Mouse (Mus musculus) MEL (cell line): Measurements from ENCODE around the gene Lrrk2. TPM values are rescaled to one million over a fixed set of nuclear protein-coding genes. Genes with fewer than 3 reads are reported as not detected.

ENCODE experiments used
- DNase-seq: peaks from one replicate; pipeline ENCODE4 v3.0.0; 2011; ENCODE audit warnings: low read depth, low spot score
- H3K27ac ChIP-seq: 2 replicates; pipeline ENCODE4 v1.5.1; 2012; ENCODE audit warnings: low read depth, mild to moderate bottlenecking, control low read depth, low read length, moderate library complexity; ENCODE audit not compliant: control insufficient read depth
- H3K27me3 ChIP-seq, 2 experiments: fragments of 150-350 bp in 1 of 2; sonication (generic) in 1 of 2; 2 replicates each; pipeline ENCODE4 v1.6.1; 2012; ENCODE audit warnings: low read length in 2 of 2, mild to moderate bottlenecking in 2 of 2, improper control_type of control experiment in 1 of 2, moderate library complexity in 1 of 2; ENCODE audit not compliant: insufficient read depth in 2 of 2, control insufficient read depth in 1 of 2
- H3K36me3 ChIP-seq, 2 experiments: 2 replicates each; pipeline ENCODE4 v1.6.1; 2012 to 2014; ENCODE audit warnings: low read length in 2 of 2, improper control_type of control experiment in 1 of 2, inconsistent platforms in 1 of 2, mild to moderate bottlenecking in 1 of 2; ENCODE audit not compliant: insufficient read depth in 2 of 2, control insufficient read depth in 1 of 2
- H3K4me1 ChIP-seq, 2 experiments: fragments of 150-350 bp in 1 of 2; sonication (generic) in 1 of 2; 2 replicates each; pipeline ENCODE4 v1.6.1; 2012; ENCODE audit warnings: low read length in 2 of 2, improper control_type of control experiment in 1 of 2, mild to moderate bottlenecking in 1 of 2; ENCODE audit not compliant: insufficient read depth in 2 of 2, control insufficient read depth in 1 of 2
- H3K4me3 ChIP-seq, 2 experiments: fragments of 150-350 bp in 1 of 2; sonication (generic) in 1 of 2; 2 replicates each; pipeline ENCODE4 v1.5.1; 2012; ENCODE audit warnings: low read depth in 2 of 2, low read length in 2 of 2, mild to moderate bottlenecking in 2 of 2, moderate library complexity in 2 of 2, control low read depth in 1 of 2, improper control_type of control experiment in 1 of 2; ENCODE audit not compliant: control insufficient read depth in 1 of 2, insufficient read depth in 1 of 2
- H3K79me2 ChIP-seq: 2 replicates; pipeline ENCODE4 v1.6.1; 2012; ENCODE audit warnings: mild to moderate bottlenecking, low read length, moderate library complexity; ENCODE audit not compliant: control insufficient read depth, poor library complexity, insufficient read depth
- H3K9ac ChIP-seq: 2 replicates; pipeline ENCODE4 v1.6.1; 2012; ENCODE audit warnings: low read depth, mild to moderate bottlenecking, control low read depth, low read length, moderate library complexity; ENCODE audit not compliant: control insufficient read depth, poor library complexity, severe bottlenecking
- H3K9me3 ChIP-seq: fragments of 150-350 bp; sonication (generic); replicated peaks from 2 replicates; pipeline ENCODE4 v1.6.1; 2012; ENCODE audit warnings: mild to moderate bottlenecking, low read length, improper control_type of control experiment, moderate library complexity; ENCODE audit not compliant: insufficient read depth
- BHLHE40 ChIP-seq: IDR thresholded peaks from 2 replicates; pipeline ENCODE4 v1.6.1; 2012; ENCODE audit warnings: low read depth, mild to moderate bottlenecking, inconsistent platforms, low read length, improper control_type of control experiment, borderline replicate concordance
- CHD2 ChIP-seq: IDR thresholded peaks from 2 replicates; pipeline ENCODE4 v1.6.1; 2011; ENCODE audit warnings: low read length, improper control_type of control experiment
- E2F4 ChIP-seq: IDR thresholded peaks from 2 replicates; pipeline ENCODE4 v1.6.1; 2011; ENCODE audit warnings: low read depth, low read length, improper control_type of control experiment, borderline replicate concordance
- ELF1 ChIP-seq: IDR thresholded peaks from 2 replicates; pipeline ENCODE4 v1.6.1; 2014; ENCODE audit warnings: low read depth, mild to moderate bottlenecking, inconsistent platforms, low read length, improper control_type of control experiment, moderate library complexity
- EP300 ChIP-seq, 2 experiments: IDR thresholded peaks; 2 replicates each; pipeline ENCODE4 v1.6.1; 2011; ENCODE audit warnings: improper control_type of control experiment in 2 of 2, low read length in 2 of 2, low read depth in 1 of 2, mild to moderate bottlenecking in 1 of 2
- ETS1 ChIP-seq: IDR thresholded peaks from 2 replicates; pipeline ENCODE4 v1.6.1; 2012; ENCODE audit warnings: low read depth, mild to moderate bottlenecking, inconsistent platforms, low read length, improper control_type of control experiment, moderate library complexity
- GATA1 ChIP-seq: IDR thresholded peaks from 2 replicates; pipeline ENCODE4 v1.6.1; 2011; ENCODE audit warnings: low read depth, low read length, improper control_type of control experiment
- MAFK ChIP-seq: IDR thresholded peaks from 2 replicates; pipeline ENCODE4 v1.6.1; 2011; ENCODE audit warnings: low read depth, mild to moderate bottlenecking, low read length, improper control_type of control experiment, borderline replicate concordance
- MXI1 ChIP-seq: IDR thresholded peaks from 2 replicates; pipeline ENCODE4 v1.6.1; 2011; ENCODE audit warnings: mild to moderate bottlenecking, low read depth, low read length, improper control_type of control experiment
- MYB ChIP-seq: IDR thresholded peaks from 2 replicates; pipeline ENCODE4 v1.6.1; 2011; ENCODE audit warnings: mild to moderate bottlenecking, low read depth, low read length, improper control_type of control experiment
- MYC ChIP-seq: IDR thresholded peaks from 2 replicates; pipeline ENCODE4 v1.6.1; 2011; ENCODE audit warnings: low read depth, mild to moderate bottlenecking, low read length, improper control_type of control experiment, moderate library complexity
- RAD21 ChIP-seq: IDR thresholded peaks from 2 replicates; pipeline ENCODE4 v1.6.1; 2011; ENCODE audit warnings: mild to moderate bottlenecking, low read depth, low read length, improper control_type of control experiment
- RCOR1 ChIP-seq: IDR thresholded peaks from 2 replicates; pipeline ENCODE4 v1.6.1; 2012; ENCODE audit warnings: low read depth, mild to moderate bottlenecking, inconsistent platforms, low read length, improper control_type of control experiment
- TAL1 ChIP-seq: IDR thresholded peaks from 2 replicates; pipeline ENCODE4 v1.6.1; 2012; ENCODE audit warnings: mild to moderate bottlenecking, inconsistent platforms, low read length, moderate library complexity, mixed read lengths
- TBP ChIP-seq: IDR thresholded peaks from 2 replicates; pipeline ENCODE4 v1.8.0; 2011; ENCODE audit warnings: low read depth, low read length, improper control_type of control experiment
- USF2 ChIP-seq, 2 experiments: IDR thresholded peaks; 2 replicates each; pipeline ENCODE4 v1.6.1; 2011 to 2012; ENCODE audit warnings: improper control_type of control experiment in 2 of 2, low read length in 2 of 2, borderline replicate concordance in 1 of 2, inconsistent platforms in 1 of 2, low read depth in 1 of 2, mild to moderate bottlenecking in 1 of 2; ENCODE audit not compliant: insufficient read depth in 1 of 2
- ZC3H11A ChIP-seq: IDR thresholded peaks from 2 replicates; pipeline ENCODE4 v1.6.1; 2012; ENCODE audit warnings: low read depth, mild to moderate bottlenecking, inconsistent platforms, low read length, improper control_type of control experiment
- ZKSCAN1 ChIP-seq: IDR thresholded peaks from 2 replicates; pipeline ENCODE4 v1.6.1; 2012; ENCODE audit warnings: low read depth, mild to moderate bottlenecking, inconsistent platforms, low read length, improper control_type of control experiment, moderate library complexity
- polyA plus RNA-seq, 2 experiments: library from polyadenylated mRNA; stranded (reverse) in 1 of 2; unstranded in 1 of 2; fragments of >175 nt in 1 of 2; fragments of >200 nt in 1 of 2; gene quantifications; 2 replicates each; pipeline versions ENCODE4 v1.2.1 to v1.2.4; 2012; ENCODE audit warnings: low replicate concordance in 2 of 2, low read depth in 1 of 2; ENCODE audit not compliant: insufficient read length in 2 of 2, insufficient read depth in 1 of 2, missing spikeins in 1 of 2
- total RNA-seq: library from RNA; depleted of rRNA; stranded (reverse); fragments of 300-350 nt; gene quantifications from 2 replicates; pipeline ENCODE4 v1.2.3, GENCODE M21; 2012

Gene Lrrk2
- total and polyA plus RNA-seq, 3 experiments: not detected

- no peak for DNase-seq
- H3K36me3 ChIP-seq: no peaks in the 10 kb centered on the region
- TF ChIP-seq BHLHE40: no peak
- no peak for TF ChIP-seq TBP
- TF ChIP-seq ETS1: no peak
- TF ChIP-seq TAL1: no peak
- TF ChIP-seq E2F4: no peak
- no peak for TF ChIP-seq EP300 (IDR thresholded peaks at IDR 0.05; ENCODE audit: low read depth in 1 of 2, low read length in 2 of 2)
- no peak for TF ChIP-seq ZKSCAN1
- TF ChIP-seq USF2 (IDR thresholded peaks at IDR 0.05; ENCODE audit: borderline replicate concordance in 1 of 2, insufficient read depth in 1 of 2, low read depth in 1 of 2, low read length in 2 of 2): no peak
- TF ChIP-seq MYB: no peak
- TF ChIP-seq MXI1: no peak
- TF ChIP-seq ZC3H11A: no peak
- TF ChIP-seq MAFK: no peak
- TF ChIP-seq MYC: no peak
- TF ChIP-seq ELF1: no peak
- TF ChIP-seq RCOR1: no peak
- TF ChIP-seq RAD21: no peak
- TF ChIP-seq CHD2: no peak
- no peaks in the 10 kb centered on the region for H3K27me3 ChIP-seq
- no peaks in the 10 kb centered on the region for H3K79me2 ChIP-seq
- H3K9ac ChIP-seq: no peak overlapping the region
- no peak overlapping the region for H3K27ac ChIP-seq
- no peaks in the 10 kb centered on the region for H3K9me3 ChIP-seq
- H3K4me1 ChIP-seq: no peaks in the 10 kb centered on the region
- no peak overlapping the region for H3K4me3 ChIP-seq
Observed at GRCm38 (mm10) chr15:91680116-91680515, 7.1 kb downstream of the Lrrk2 start.

GRCm38 (mm10) chr15:91685880-91686563 is 13.0 kb downstream of the Lrrk2 start:
- Histone ChIP-seq H3K9ac (no peak overlapping the region), H3K27ac (no peak overlapping the region), H3K27me3 (no peaks in the 10 kb centered on the region), H3K9me3 (no peaks in the 10 kb centered on the region), H3K36me3 (no peaks in the 10 kb centered on the region), H3K79me2 (no peaks in the 10 kb centered on the region), H3K4me1 (no peaks in the 10 kb centered on the region), H3K4me3 (no peak overlapping the region)
- TF ChIP-seq GATA1 (no peak), RCOR1 (no peak)
- DNase-seq: no peak
